Mouse (Mus musculus): ENCODE data around the gene Btbd16.

The Btbd16 gene

GRCm38 (mm10) chr7:130773914-130774630 lies at the start of gene Btbd16:
Gene Btbd16, plus strand, starts transcription at chr7:130774069.
- peak; percentile 39 for DNase-seq (ENCODE audit: low spot score)

- DNase-seq (ENCODE audit: low spot score): no peak
Observed at GRCm38 (mm10) chr7:130726185-130726584, 47.7 kb upstream of the Btbd16 start.

GRCm38 (mm10) chr7:130726724-130727422 lies 47.0 kb upstream of the Btbd16 start:
- no peak for DNase-seq (ENCODE audit: low spot score)

- no peak for DNase-seq (ENCODE audit: low spot score)
Observed at GRCm38 (mm10) chr7:130727560-130727959, 46.3 kb upstream of the Btbd16 start.

- no peak for DNase-seq (ENCODE audit: low spot score)
Observed at GRCm38 (mm10) chr7:130731792-130732191, 42.1 kb upstream of the Btbd16 start.

- DNase-seq (ENCODE audit: low spot score): no peak
Observed at GRCm38 (mm10) chr7:130732908-130733307, 41.0 kb upstream of the Btbd16 start.

GRCm38 (mm10) chr7:130733423-130733822 lies 40.4 kb upstream of the Btbd16 start:
- DNase-seq (ENCODE audit: low spot score): no peak

- DNase-seq (ENCODE audit: low spot score): no peak
Observed at GRCm38 (mm10) chr7:130734195-130734787, 39.6 kb upstream of the Btbd16 start.

- no peak for DNase-seq (ENCODE audit: low spot score)
Observed at GRCm38 (mm10) chr7:130741099-130741498, 32.8 kb upstream of the Btbd16 start.

GRCm38 (mm10) chr7:130743239-130744025 lies 30.4 kb upstream of the Btbd16 start:
- DNase-seq (ENCODE audit: low spot score): no peak

- no peak for DNase-seq (ENCODE audit: low spot score)
Observed at GRCm38 (mm10) chr7:130749165-130749564, 24.7 kb upstream of the Btbd16 start.

GRCm38 (mm10) chr7:130750752-130751490 lies 22.9 kb upstream of the Btbd16 start:
- DNase-seq (ENCODE audit: low spot score): no peak

GRCm38 (mm10) chr7:130751678-130752077 lies 22.2 kb upstream of the Btbd16 start:
- DNase-seq (ENCODE audit: low spot score): no peak

- DNase-seq (ENCODE audit: low spot score): no peak
Observed at GRCm38 (mm10) chr7:130754790-130755189, 19.1 kb upstream of the Btbd16 start.

GRCm38 (mm10) chr7:130756343-130756835 lies 17.5 kb upstream of the Btbd16 start:
- DNase-seq (ENCODE audit: low spot score): no peak

GRCm38 (mm10) chr7:130757326-130757865 lies 16.5 kb upstream of the Btbd16 start:
- no peak for DNase-seq (ENCODE audit: low spot score)

GRCm38 (mm10) chr7:130762071-130762897 lies 11.6 kb upstream of the Btbd16 start:
- peak; percentile 41 for DNase-seq (ENCODE audit: low spot score)

- no peak for DNase-seq (ENCODE audit: low spot score)
Observed at GRCm38 (mm10) chr7:130764160-130764559, 9.7 kb upstream of the Btbd16 start.

- DNase-seq (ENCODE audit: low spot score): no peak
Observed at GRCm38 (mm10) chr7:130766411-130767170, 7.3 kb upstream of the Btbd16 start.
